Mouse (Mus musculus) lung, adult 2 months (tissue): ENCODE results near the gene Maml3.

Experiments used
- CTCF ChIP-seq: fragments of 200-500 bp; IDR thresholded peaks from 2 replicates; pipeline ENCODE4 v1.5.1; 2011; ENCODE audit warnings: mild to moderate bottlenecking, low read length, control low read depth; ENCODE audit not compliant: insufficient read depth
- POLR2A ChIP-seq: fragments of 200-500 bp; IDR thresholded peaks from 2 replicates; pipeline ENCODE4 v1.6.1; 2011; ENCODE audit warnings: low read depth, mild to moderate bottlenecking, control low read depth, low read length, borderline replicate concordance; ENCODE audit errors: extremely low read depth

- TF ChIP-seq CTCF (no peak), POLR2A (no peak)
Observed at GRCm38 (mm10) chr3:51888295-51888661, 216.6 kb downstream of the Maml3 start.
